Mouse (Mus musculus) stomach, embryonic 16.5 days (tissue): ENCODE measurements around the gene Pla2g16. TPM values are rescaled to one million over a fixed set of nuclear protein-coding genes. Genes with fewer than 3 reads are reported as not detected.

Experiments
- ATAC-seq: fragments of 200-750 bp; cut with Nextera tagmentation; 2 replicates; pipeline ENCODE4 v1.8.0; 2017; ENCODE audit warnings: moderate number of reproducible peaks, moderate TSS enrichment; ENCODE audit not compliant: insufficient read depth, low FRiP score
- H3K27ac ChIP-seq: fragments of 300-500 bp; sonication (generic); 2 replicates; pipeline ENCODE4 v1.5.1; 2014; ENCODE audit warnings: low read length
- H3K27me3 ChIP-seq: fragments of 300-500 bp; sonication (generic); 2 replicates; pipeline ENCODE4 v1.6.1; 2014; ENCODE audit warnings: low read length, control low read depth, mixed read lengths; ENCODE audit not compliant: control insufficient read depth, insufficient read depth
- H3K36me3 ChIP-seq: fragments of 300-500 bp; sonication (generic); 2 replicates; pipeline ENCODE4 v1.6.1; 2014; ENCODE audit warnings: low read length; ENCODE audit not compliant: control insufficient read depth, insufficient read depth
- H3K4me1 ChIP-seq: fragments of 300-500 bp; sonication (generic); 2 replicates; pipeline ENCODE4 v1.6.1; 2014; ENCODE audit warnings: low read length, control low read depth, mixed read lengths; ENCODE audit not compliant: control insufficient read depth, insufficient read depth
- H3K4me2 ChIP-seq: fragments of 300-500 bp; sonication (generic); 2 replicates; pipeline ENCODE4 v1.6.1; 2014; ENCODE audit warnings: low read depth, low read length, mixed read lengths
- H3K4me3 ChIP-seq: fragments of 300-500 bp; sonication (generic); replicated peaks from 2 replicates; pipeline ENCODE4 v1.5.1; 2014; ENCODE audit warnings: mild to moderate bottlenecking, low read length
- H3K9ac ChIP-seq: fragments of 300-500 bp; sonication (generic); 2 replicates; pipeline ENCODE4 v1.6.1; 2014; ENCODE audit warnings: low read length
- H3K9me3 ChIP-seq: fragments of 300-500 bp; sonication (generic); replicated peaks from 2 replicates; pipeline ENCODE4 v1.6.1; 2016; ENCODE audit warnings: low read length, control low read depth; ENCODE audit not compliant: control insufficient read depth
- whole genome bisulfite sequencing: fragments of 180-500 bp; shearing (Covaris S2); extraction: QIAGEN DNeasy Blood & Tissue Kit; methylation state at CpG from one replicate; pipeline ENCODE4 v1.1.7; 2014; 5-methylcytosine and 5-hydroxymethylcytosine counted together
- polyA plus RNA-seq: library from polyadenylated mRNA; unstranded; fragments of >200 nt; fragmentation: Nextera tagmentation; extraction: Ambion mirVana; gene quantifications from 2 replicates; pipeline ENCODE4 v1.2.1, GENCODE M21; 2015

Gene Pla2g16
- polyA plus RNA-seq, result 15.7 and 15.8 TPM in 2 replicates

DNA sequence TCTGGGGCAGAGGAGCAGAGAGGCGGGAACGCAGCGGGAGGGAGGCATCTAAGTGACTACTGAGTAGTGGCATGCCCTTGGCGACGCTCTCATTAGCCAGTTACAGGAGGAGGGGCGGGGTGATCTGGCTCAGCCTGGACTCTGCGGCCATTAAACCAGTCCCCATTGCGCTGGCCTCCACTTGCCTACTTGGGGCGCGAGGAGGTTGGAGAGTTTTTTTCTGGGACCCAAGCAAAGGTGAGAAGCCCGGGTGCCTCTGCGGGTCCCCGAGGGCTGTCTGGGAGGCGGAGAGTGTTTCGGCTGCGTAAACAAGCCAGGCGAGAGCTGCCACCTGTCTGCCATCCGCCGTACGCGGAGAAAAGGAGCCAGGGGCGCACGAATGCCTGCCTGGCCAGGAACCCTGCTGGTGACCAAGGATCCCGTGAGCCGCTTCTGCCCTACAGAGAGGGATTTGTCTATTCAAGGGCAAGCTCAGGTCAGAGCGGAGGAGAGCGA is at the start of gene Pla2g16:
Pla2g16 (plus strand) TSS at position 132 of the 495 bp plus-strand sequence.
- ATAC-seq, result peak; percentile 87
- Histone ChIP-seq H3K27me3 (no peaks in the 10 kb centered on the region), H3K36me3 (no peaks in the 10 kb centered on the region), H3K9ac (peak within 1 kb of the TSS; percentile 70), H3K4me1 (no peaks in the 10 kb centered on the region), H3K27ac (no peak within 1 kb of the TSS), H3K4me3 (peak within 1 kb of the TSS; percentile 52), H3K4me2 (peak within 1 kb of the TSS; percentile 75), H3K9me3 (no peaks in the 10 kb centered on the region)
- WGBS, result 1% methylated on average over 27 of the region's 27 CpGs

DNA sequence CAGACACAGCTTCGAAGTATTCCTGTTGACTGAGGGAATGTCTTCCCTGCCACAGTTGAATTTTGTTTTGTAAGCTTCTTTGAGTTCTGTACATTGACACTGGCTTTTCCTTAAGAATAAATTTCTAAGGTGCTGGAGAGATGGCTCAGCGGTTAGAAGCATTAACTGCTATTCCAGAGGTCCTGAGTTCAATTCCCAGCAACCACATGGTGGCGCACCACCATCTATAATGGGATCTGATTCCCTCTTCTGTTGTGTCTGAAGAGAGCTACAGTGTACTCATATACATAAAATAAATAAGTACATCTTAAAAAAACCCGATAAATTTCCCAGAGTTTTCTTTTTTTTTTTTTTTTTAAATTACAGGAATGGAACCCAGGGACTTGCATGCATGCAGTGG is 49.2 kb upstream of the Pla2g16 start:
- H3K4me3 ChIP-seq, result no peak overlapping the region
- H3K4me1 ChIP-seq, result no peaks in the 10 kb centered on the region
- 74% methylated on average over 4 of the region's 4 CpGs for WGBS
- H3K27ac ChIP-seq, result no peak overlapping the region
- no peaks in the 10 kb centered on the region for H3K36me3 ChIP-seq
- H3K9me3 ChIP-seq, result no peaks in the 10 kb centered on the region
- H3K27me3 ChIP-seq, result no peaks in the 10 kb centered on the region
- ATAC-seq, result no peak
- no peak overlapping the region for H3K4me2 ChIP-seq
- H3K9ac ChIP-seq, result no peak overlapping the region

DNA sequence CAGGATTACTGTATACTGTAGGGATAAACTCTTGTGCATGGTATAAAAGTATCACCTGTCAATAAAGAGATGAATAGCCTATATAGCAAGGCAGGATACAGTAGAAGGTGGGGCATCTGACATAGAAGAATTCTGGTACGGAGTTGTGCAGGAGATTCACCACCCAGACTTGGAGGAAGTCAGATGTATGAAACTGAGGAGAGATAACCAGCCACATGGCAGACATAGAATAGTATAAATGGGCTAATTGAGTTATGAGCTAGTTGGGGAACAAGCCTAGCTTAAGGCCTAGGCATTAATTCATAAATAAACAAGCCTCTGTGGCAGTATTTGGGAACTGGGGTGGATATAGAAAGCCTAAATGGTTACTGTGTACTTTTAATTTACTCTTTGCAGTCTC is 40.8 kb upstream of the Pla2g16 start:
- no peak overlapping the region for H3K9ac ChIP-seq
- no peak for ATAC-seq
- no peaks in the 10 kb centered on the region for H3K4me1 ChIP-seq
- peaks cover 5% of the 10 kb centered on the region; the same call in 1 of the 2 replicates for H3K36me3 ChIP-seq
- H3K9me3 ChIP-seq, result no peaks in the 10 kb centered on the region
- no peak overlapping the region for H3K27ac ChIP-seq
- no peak overlapping the region for H3K4me2 ChIP-seq
- no peaks in the 10 kb centered on the region for H3K27me3 ChIP-seq
- WGBS, result 76% methylated on average over 1 of the region's 1 CpGs
- H3K4me3 ChIP-seq, result no peak overlapping the region

DNA sequence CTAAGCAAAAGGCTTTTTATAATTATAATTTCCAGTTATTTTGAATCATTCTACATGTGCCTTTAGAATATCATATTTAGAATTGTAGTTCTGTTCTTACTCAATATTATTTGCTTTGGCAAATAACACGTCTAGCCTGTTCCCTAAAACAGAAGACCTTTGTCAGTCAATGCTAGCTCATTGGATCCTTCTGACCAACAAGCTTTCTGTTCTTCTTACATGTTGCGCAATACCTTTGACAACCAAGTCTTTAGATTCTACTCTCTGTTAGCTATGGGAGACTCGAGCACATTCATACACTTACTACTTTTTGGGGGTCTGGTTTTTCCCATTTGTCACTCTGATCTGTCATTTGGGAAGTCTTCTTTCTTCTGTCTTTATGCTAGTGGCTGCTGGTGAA is 35.6 kb upstream of the Pla2g16 start:
- 84% methylated on average over 3 of the region's 3 CpGs for WGBS
- peaks cover 24% of the 10 kb centered on the region; the same call in 1 of the 2 replicates for H3K36me3 ChIP-seq
- ATAC-seq, result no peak
- H3K27me3 ChIP-seq, result no peaks in the 10 kb centered on the region
- H3K9me3 ChIP-seq, result no peaks in the 10 kb centered on the region
- H3K9ac ChIP-seq, result no peak overlapping the region
- no peak overlapping the region for H3K27ac ChIP-seq
- no peak overlapping the region for H3K4me3 ChIP-seq
- no peaks in the 10 kb centered on the region for H3K4me1 ChIP-seq
- H3K4me2 ChIP-seq, result no peak overlapping the region

DNA sequence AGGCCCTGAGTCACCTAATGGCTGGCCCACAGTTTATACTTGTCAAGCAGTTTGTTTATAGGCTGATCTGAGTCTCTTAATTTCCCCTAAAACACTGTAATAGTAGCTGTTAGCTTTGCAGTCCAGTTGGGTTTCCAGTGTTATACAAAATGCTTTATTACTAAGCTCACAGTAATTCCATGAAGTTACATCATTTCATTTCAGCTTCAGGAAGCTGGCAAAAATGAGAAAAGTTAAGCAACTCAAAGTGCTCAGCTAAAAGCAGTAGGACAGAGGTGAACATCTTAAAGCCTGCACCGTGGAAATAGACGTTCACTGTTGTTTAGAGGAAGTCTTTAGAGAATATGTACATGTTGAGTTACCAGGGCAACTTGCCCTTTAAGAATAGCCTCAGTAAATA is 34.4 kb upstream of the Pla2g16 start:
- Histone ChIP-seq H3K27ac (no peak overlapping the region), H3K9me3 (no peaks in the 10 kb centered on the region), H3K27me3 (no peaks in the 10 kb centered on the region), H3K4me2 (no peak overlapping the region), H3K9ac (no peak overlapping the region), H3K36me3 (peaks cover 22% of the 10 kb centered on the region; the same call in 1 of the 2 replicates), H3K4me3 (no peak overlapping the region), H3K4me1 (no peaks in the 10 kb centered on the region)
- WGBS, result 91% methylated on average over 2 of the region's 2 CpGs
- no peak for ATAC-seq

DNA sequence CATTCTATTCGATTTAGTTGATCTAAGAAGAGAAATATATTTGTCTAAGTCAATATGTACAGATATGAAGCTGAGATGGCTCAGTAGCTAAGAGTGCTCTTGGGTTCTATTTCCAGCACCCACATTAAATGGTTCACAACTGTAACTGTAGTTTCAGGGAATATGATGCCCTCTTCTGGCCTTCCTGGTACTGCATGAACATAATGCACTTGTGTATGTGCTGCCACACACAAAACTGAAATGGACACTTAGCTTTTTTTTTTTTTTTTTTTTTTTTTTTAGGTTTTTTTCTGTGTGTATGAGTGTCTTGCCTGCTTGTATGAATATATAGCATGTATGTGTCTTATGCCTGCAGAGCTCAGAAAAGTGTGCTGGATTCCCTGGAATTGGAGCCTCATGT is 34.0 kb upstream of the Pla2g16 start:
- Histone ChIP-seq H3K36me3 (peaks cover 21% of the 10 kb centered on the region; the same call in 1 of the 2 replicates), H3K27ac (no peak overlapping the region), H3K4me1 (no peaks in the 10 kb centered on the region), H3K4me3 (no peak overlapping the region), H3K9me3 (no peaks in the 10 kb centered on the region), H3K9ac (no peak overlapping the region), H3K27me3 (no peaks in the 10 kb centered on the region), H3K4me2 (no peak overlapping the region)
- 88% methylated on average over 1 of the region's 1 CpGs for WGBS
- no peak for ATAC-seq

DNA sequence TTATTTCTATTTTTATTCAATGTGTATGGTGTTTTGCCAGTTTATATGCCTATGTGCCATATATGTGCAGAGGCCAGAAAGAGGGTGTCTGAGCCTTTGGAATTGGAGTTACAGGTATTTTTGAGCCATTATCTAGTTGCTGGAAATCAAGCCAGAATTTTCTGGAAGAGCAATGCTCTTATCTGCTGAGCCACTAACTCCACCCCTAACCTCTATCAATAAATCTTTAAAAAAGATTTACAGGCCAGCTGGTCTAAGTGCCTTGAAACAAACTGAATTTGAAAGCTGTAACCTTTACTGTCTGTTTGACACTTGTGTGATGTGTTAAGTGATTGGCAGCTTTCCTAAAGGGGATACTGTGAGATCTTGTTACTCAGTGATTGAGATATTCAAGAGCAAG is 33.5 kb upstream of the Pla2g16 start:
- Histone ChIP-seq H3K9me3 (no peaks in the 10 kb centered on the region), H3K4me1 (no peaks in the 10 kb centered on the region), H3K27me3 (no peaks in the 10 kb centered on the region), H3K36me3 (peaks cover 21% of the 10 kb centered on the region; the same call in 1 of the 2 replicates), H3K27ac (no peak overlapping the region), H3K4me3 (no peak overlapping the region), H3K9ac (no peak overlapping the region), H3K4me2 (no peak overlapping the region)
- ATAC-seq, result no peak

DNA sequence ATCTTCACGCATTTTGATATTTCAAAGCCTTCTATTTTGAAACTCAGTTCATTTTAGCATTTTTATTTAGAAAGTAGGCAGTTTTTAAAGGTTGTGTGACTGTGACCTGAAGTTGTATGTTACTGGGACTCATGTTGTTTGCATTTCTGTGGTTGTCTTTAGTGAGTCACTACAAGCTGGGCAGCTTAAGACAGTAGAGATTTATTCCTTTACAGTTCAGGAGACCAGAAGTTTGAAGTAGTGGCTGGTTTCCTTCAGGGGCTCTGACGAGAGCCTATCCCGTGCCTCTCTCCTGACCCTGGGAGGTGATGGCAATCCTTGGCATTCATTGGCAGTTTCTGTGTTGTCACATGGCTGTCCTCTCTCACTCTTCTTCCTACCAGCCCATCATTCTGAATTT is 32.4 kb upstream of the Pla2g16 start:
- peaks cover 21% of the 10 kb centered on the region; the same call in 1 of the 2 replicates for H3K36me3 ChIP-seq
- no peaks in the 10 kb centered on the region for H3K27me3 ChIP-seq
- H3K4me1 ChIP-seq, result no peaks in the 10 kb centered on the region
- no peak for ATAC-seq
- no peak overlapping the region for H3K4me2 ChIP-seq
- H3K9me3 ChIP-seq, result no peaks in the 10 kb centered on the region
- no peak overlapping the region for H3K9ac ChIP-seq
- no peak overlapping the region for H3K27ac ChIP-seq
- WGBS, result 78% methylated on average over 3 of the region's 3 CpGs
- H3K4me3 ChIP-seq, result no peak overlapping the region

DNA sequence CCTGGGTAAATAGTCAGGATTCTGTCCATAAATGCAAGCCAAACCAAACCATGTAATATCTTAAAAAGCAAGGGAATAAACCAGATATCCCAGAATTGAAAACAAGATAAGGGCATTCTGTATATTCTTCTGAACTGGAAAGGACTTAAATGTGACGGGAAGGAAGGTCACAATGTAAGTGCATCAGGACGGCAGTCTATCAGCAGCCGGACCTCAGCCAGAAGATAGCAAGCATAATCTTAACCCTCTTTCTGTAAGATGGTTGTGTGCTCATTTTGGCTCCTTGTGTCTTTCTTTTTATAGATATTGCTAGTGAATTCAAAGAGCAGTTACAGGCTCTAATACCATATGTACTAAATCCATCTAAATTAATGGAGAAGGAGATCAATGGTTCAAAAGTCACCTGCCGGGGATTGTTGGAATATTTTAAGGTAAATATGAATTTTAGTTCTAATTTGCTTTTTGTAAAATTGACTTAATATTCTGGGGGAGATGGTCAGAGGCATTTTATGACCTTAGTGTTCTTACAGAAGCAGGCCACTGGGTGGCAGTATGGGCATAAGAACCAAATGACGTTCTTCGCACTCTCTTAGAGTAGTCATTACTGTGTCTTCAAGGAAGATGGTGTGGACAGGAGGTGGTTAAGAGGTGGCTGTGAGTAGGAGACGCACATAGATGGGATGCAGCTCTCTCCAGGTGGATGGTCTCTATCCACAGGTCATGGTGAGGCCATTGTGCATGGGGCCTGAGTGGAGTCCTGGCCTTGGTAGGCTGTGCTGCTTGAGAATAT is 28.4 kb upstream of the Pla2g16 start:
- no peak overlapping the region for H3K27ac ChIP-seq
- no peak for ATAC-seq
- H3K4me3 ChIP-seq, result no peak overlapping the region
- H3K4me1 ChIP-seq, result no peaks in the 10 kb centered on the region
- 0 out of 2 replicates have a peak, but pooled peaks cover 9% of the 10 kb centered on the region for H3K36me3 ChIP-seq
- WGBS, result 52% methylated on average over 7 of the region's 7 CpGs
- no peaks in the 10 kb centered on the region for H3K27me3 ChIP-seq
- no peak overlapping the region for H3K4me2 ChIP-seq
- no peak overlapping the region for H3K9ac ChIP-seq
- no peaks in the 10 kb centered on the region for H3K9me3 ChIP-seq
